Mouse (Mus musculus) embryonic facial prominence, embryonic 14.5 days (tissue): ENCODE results near the gene Tmem186. TPM values are rescaled to one million over a fixed set of nuclear protein-coding genes. Genes with fewer than 3 reads are reported as not detected.

Experiments used
- ATAC-seq: fragments of 200-750 bp; cut with Nextera tagmentation; 2 replicates; pipeline ENCODE4 v1.8.0; 2017; ENCODE audit warnings: low read depth, moderate number of reproducible peaks, moderate TSS enrichment
- DNase-seq: peaks from one replicate; pipeline ENCODE4 v3.0.0-alpha.2; 2015; ENCODE audit warnings: low spot score
- H3K27ac ChIP-seq: fragments of 300-500 bp; sonication (generic); replicated peaks from 2 replicates; pipeline ENCODE4 v1.5.1; 2014; ENCODE audit warnings: low read depth, mild to moderate bottlenecking, low read length, moderate library complexity
- H3K27me3 ChIP-seq: fragments of 300-500 bp; sonication (generic); replicated peaks from 2 replicates; pipeline ENCODE4 v1.6.1; 2014; ENCODE audit warnings: low read length; ENCODE audit not compliant: control insufficient read depth, insufficient read depth
- H3K36me3 ChIP-seq: fragments of 300-500 bp; sonication (generic); 2 replicates; pipeline ENCODE4 v1.6.1; 2014; ENCODE audit warnings: low read length, mixed read lengths; ENCODE audit not compliant: control insufficient read depth, insufficient read depth
- H3K4me1 ChIP-seq: fragments of 300-500 bp; sonication (generic); 2 replicates; pipeline ENCODE4 v1.6.1; 2014; ENCODE audit warnings: antibody characterized with exemption, low read length; ENCODE audit not compliant: control insufficient read depth, insufficient read depth
- H3K4me2 ChIP-seq: fragments of 300-500 bp; sonication (generic); 2 replicates; pipeline ENCODE4 v1.6.1; 2014; ENCODE audit warnings: low read depth, mild to moderate bottlenecking, low read length, moderate library complexity, mixed read lengths
- H3K4me3 ChIP-seq: fragments of 300-500 bp; sonication (generic); 2 replicates; pipeline ENCODE4 v1.5.1; 2014; ENCODE audit warnings: low read depth, mild to moderate bottlenecking, low read length
- H3K9ac ChIP-seq: fragments of 300-500 bp; sonication (generic); 2 replicates; pipeline ENCODE4 v1.6.1; 2014; ENCODE audit warnings: low read depth, mild to moderate bottlenecking, low read length, moderate library complexity, mixed read lengths
- H3K9me3 ChIP-seq: fragments of 300-500 bp; sonication (generic); 2 replicates; pipeline ENCODE4 v1.6.1; 2016; ENCODE audit warnings: low read length; ENCODE audit not compliant: control insufficient read depth
- WGBS: fragments of 180-500 bp; shearing (Covaris S2); extraction: QIAGEN DNeasy Blood & Tissue Kit; methylation state at CpG from one replicate; pipeline ENCODE4 v1.1.7; 2014; 5-methylcytosine and 5-hydroxymethylcytosine counted together
- polyA plus RNA-seq: library from polyadenylated mRNA; unstranded; fragments of >200 nt; fragmentation: Nextera tagmentation; extraction: Ambion mirVana; gene quantifications from 2 replicates; pipeline ENCODE4 v1.2.1, GENCODE M21; 2014

The Tmem186 gene
- polyA plus RNA-seq, 1 experiment from 2014 or later, result 11.4 TPM

DNA sequence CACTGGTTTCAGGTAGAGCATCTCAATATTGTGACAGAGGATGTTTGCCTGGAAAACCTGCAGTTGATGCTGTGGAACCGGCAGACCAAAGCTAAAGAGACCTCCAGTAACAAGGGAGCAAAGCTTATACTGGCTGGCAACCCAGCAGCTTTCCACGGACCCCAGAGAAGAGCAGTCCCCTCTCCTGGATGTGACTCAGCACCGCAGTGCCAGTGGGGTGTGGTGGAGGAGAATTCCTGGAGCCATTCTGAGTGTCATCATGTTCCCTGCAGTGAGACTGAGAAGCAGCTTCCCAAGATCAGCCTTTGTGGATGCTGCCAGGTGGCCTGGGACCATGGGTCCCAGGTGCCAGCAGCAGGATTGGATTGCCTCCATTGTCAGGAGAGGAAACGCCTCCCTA is 24.5 kb downstream of the Tmem186 start:
- ATAC-seq, result no peak

DNA sequence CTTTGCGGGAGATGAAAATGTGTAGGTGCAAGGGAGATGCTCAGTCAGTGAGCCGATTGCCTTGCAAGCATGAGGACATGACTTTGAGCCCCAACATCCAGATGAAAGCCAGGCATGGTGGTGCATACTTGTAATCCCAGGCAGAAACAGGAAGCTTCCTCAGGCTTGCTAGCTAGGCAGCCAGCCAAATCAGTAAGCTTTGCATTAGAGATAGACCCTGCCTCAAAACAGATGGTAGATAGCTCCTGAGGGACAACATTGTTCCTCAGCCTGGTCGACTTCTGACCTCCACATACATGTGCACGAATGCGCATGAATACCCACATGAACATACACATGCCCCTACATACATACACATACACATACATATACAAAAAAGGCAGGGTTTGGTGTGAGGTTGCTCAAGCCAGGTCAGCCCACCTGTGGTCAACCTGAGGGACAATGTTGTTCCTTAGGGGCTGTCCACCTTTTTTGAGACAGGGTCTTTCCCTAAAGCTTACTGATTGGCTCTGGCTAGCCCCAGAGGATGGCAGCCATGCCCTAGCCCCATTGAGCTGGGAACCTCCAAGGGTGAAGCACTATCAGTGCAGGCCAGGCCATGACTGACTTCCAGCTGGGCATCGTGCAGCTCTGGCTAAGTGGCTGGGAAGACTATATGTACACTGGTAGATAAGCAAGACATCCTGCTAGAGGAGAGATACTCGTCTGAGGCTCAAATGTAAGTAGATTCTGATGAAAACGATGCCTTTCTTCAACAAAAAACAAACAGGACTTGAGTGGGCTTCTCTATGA is 25.1 kb downstream of the Tmem186 start:
- peaks cover 16% of the 10 kb centered on the region for H3K36me3 ChIP-seq
- H3K9ac ChIP-seq, result no peak overlapping the region
- no peaks in the 10 kb centered on the region for H3K4me1 ChIP-seq
- no peak for DNase-seq
- ATAC-seq, result no peak
- H3K27me3 ChIP-seq, result no peaks in the 10 kb centered on the region
- no peak overlapping the region for H3K27ac ChIP-seq
- no peak overlapping the region for H3K4me3 ChIP-seq
- H3K9me3 ChIP-seq, result no peaks in the 10 kb centered on the region
- WGBS, result 82% methylated on average over 8 of the region's 8 CpGs
- H3K4me2 ChIP-seq, result no peak overlapping the region

More for the DNA sequence above, 24.5 kb downstream of the Tmem186 start:
- Histone ChIP-seq H3K27ac (no peak overlapping the region), H3K4me1 (no peaks in the 10 kb centered on the region), H3K4me3 (no peak overlapping the region), H3K9ac (no peak overlapping the region), H3K4me2 (no peak overlapping the region), H3K9me3 (no peaks in the 10 kb centered on the region), H3K36me3 (peaks cover 16% of the 10 kb centered on the region), H3K27me3 (no peaks in the 10 kb centered on the region)
- no peak for DNase-seq
- 81% methylated on average over 4 of the region's 4 CpGs for WGBS

DNA sequence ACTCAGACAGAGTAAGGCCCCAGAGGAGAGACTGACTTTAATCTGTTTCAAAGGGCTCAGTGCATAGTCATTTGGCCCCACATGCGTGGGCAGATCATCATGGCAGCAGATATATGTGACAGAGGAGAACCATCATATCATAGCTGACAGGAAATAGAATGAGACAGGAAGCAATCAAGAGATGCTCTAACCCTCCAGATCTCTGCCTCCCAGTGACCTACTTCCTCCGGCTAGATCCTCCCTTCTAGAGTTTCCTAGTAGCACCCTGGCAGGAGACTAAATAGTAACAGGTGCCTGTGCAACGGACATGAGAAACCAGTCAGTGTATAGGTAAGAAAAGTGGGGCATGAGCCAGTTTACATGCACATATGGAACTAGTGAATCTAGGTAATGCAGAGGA is 27.1 kb downstream of the Tmem186 start:
- H3K9ac ChIP-seq, result no peak overlapping the region
- H3K4me2 ChIP-seq, result no peak overlapping the region
- H3K9me3 ChIP-seq, result no peaks in the 10 kb centered on the region
- H3K27me3 ChIP-seq, result no peaks in the 10 kb centered on the region
- H3K4me3 ChIP-seq, result no peak overlapping the region
- peaks cover 19% of the 10 kb centered on the region for H3K36me3 ChIP-seq
- no peaks in the 10 kb centered on the region for H3K4me1 ChIP-seq
- DNase-seq (no peak), ATAC-seq (no peak)
- H3K27ac ChIP-seq, result no peak overlapping the region
- WGBS, result 42% methylated on average over 3 of the region's 3 CpGs

DNA sequence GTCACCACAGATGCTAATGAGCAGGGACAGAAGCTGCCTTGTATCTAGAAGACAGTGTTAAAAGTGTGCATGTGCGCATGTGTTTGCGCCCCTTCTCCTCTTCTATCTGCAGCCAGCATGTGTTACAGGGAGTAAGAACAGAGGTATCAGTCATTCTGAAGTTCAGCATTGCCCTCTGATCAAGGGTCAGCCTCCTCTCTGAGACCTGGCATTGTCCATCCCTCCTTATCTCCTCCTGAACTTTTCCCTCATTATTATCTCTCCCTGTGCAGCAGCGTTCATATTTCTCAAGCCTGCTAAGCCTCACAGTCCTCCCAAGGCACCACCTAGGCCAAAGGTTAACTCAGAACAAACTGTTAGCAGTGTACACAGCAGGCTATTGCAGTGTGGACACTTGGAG is 33.7 kb downstream of the Tmem186 start:
- Histone ChIP-seq H3K27me3 (no peaks in the 10 kb centered on the region), H3K9ac (no peak overlapping the region), H3K27ac (no peak overlapping the region), H3K9me3 (no peaks in the 10 kb centered on the region), H3K4me2 (no peak overlapping the region), H3K4me1 (no peaks in the 10 kb centered on the region), H3K4me3 (no peak overlapping the region), H3K36me3 (peaks cover 21% of the 10 kb centered on the region)
- ATAC-seq (no peak), DNase-seq (no peak)
- WGBS, result 78% methylated on average over 3 of the region's 3 CpGs

DNA sequence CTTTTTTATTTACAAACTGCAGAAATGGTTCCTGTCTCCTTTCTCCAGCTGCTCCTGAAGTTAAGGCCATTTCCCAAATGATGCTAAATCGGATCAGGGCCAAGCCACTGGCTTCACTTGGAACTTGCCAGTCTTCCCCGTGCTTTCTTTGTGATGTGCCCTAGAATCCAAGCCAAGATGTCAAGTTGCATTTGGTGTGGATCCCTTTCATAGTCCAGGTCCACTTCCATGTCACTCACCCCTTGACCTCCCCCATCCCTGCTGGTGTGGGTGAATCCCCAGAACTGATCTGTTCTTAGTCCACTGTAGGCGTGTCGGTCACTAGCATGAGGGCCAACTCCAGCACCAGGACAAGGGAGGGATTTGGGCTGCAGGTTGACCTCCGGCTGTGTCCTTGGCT is 40.0 kb downstream of the Tmem186 start:
- 76% methylated on average over 5 of the region's 5 CpGs for WGBS
- H3K27ac ChIP-seq, result no peak overlapping the region
- H3K9me3 ChIP-seq, result no peaks in the 10 kb centered on the region
- H3K27me3 ChIP-seq, result no peaks in the 10 kb centered on the region
- DNase-seq, result no peak
- 0 out of 2 replicates have a peak, but pooled peaks cover 10% of the 10 kb centered on the region for H3K36me3 ChIP-seq
- no peak overlapping the region for H3K4me2 ChIP-seq
- no peak overlapping the region for H3K4me3 ChIP-seq
- no peaks in the 10 kb centered on the region for H3K4me1 ChIP-seq
- no peak overlapping the region for H3K9ac ChIP-seq
- no peak for ATAC-seq

DNA sequence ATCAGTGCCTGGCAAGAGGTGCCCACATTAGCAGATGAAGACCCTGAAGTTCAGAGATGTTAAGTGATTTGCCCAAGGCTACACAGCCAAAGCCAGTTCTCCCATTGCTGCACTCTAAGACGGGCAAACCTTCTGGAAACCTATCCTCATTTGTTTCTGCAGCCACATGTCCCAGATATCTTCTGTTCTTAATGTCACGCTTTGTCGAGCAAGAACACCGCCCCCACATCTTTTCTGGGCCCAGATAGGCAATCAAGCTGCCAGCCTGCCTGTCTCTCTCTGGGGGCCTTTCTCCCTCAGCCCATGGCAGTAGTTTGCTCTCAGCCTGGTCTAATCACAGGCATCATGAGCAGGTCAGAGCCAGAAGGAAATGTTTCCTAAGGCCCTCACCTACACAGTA is 41.2 kb downstream of the Tmem186 start:
- Histone ChIP-seq H3K27me3 (no peaks in the 10 kb centered on the region), H3K4me3 (no peak overlapping the region), H3K9ac (no peak overlapping the region), H3K4me2 (no peak overlapping the region), H3K4me1 (no peaks in the 10 kb centered on the region), H3K9me3 (no peaks in the 10 kb centered on the region), H3K36me3 (no peaks in the 10 kb centered on the region), H3K27ac (no peak overlapping the region)
- 69% methylated on average over 4 of the region's 4 CpGs for WGBS
- ATAC-seq, result no peak
- no peak for DNase-seq

DNA sequence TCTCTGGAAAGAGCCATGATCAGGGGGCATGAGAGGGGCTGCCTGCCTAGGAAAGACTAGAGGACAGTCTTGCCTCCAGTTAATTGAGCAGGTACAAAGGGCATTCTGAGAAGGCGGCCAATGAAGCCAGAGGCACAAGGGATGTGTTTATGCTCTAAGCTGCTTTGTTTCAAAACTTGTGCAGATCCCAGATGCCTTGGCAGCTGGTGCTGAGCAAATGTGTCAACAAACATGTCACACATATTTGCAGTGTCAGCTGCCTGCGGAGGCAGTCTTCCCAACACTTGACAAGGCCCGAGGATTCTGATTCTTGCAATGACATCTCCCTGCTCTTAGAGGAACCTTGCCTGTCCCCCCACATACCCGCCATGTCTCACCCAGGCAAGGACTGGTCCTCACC is 42.1 kb downstream of the Tmem186 start:
- Histone ChIP-seq H3K4me1 (no peaks in the 10 kb centered on the region), H3K36me3 (no peaks in the 10 kb centered on the region), H3K4me3 (no peak overlapping the region), H3K9ac (no peak overlapping the region), H3K9me3 (no peaks in the 10 kb centered on the region), H3K4me2 (no peak overlapping the region), H3K27ac (no peak overlapping the region), H3K27me3 (no peaks in the 10 kb centered on the region)
- DNase-seq (peak; percentile 64), ATAC-seq (no peak)
- 57% methylated on average over 4 of the region's 4 CpGs for WGBS

DNA sequence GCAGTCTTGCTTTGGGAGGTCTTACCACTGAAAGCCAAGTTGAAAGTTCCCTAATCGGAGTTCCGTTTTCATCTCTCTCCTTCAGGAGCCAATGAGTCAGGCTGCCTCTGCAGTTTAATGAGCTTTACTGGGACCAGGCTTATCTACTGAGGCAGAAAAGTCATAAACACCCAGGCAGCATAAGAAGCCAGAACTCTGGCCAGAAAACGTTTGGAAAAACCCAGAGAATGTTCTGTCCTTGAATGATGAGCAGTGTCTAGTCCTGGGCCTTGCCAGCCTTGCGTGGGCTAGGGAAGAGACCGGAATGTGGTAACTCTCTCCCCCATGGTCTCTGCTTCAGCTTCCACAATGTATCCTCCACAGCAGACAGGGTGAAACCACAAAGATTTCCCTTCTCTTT is 52.5 kb downstream of the Tmem186 start:
- Histone ChIP-seq H3K27me3 (no peaks in the 10 kb centered on the region), H3K4me2 (no peak overlapping the region), H3K36me3 (peaks cover 38% of the 10 kb centered on the region), H3K27ac (no peak overlapping the region), H3K9me3 (0 out of 2 replicates have a peak, but pooled peaks cover 4% of the 10 kb centered on the region), H3K4me3 (no peak overlapping the region), H3K4me1 (no peaks in the 10 kb centered on the region), H3K9ac (no peak overlapping the region)
- DNase-seq (no peak), ATAC-seq (no peak)
- 90% methylated on average over 5 of the region's 5 CpGs for WGBS

DNA sequence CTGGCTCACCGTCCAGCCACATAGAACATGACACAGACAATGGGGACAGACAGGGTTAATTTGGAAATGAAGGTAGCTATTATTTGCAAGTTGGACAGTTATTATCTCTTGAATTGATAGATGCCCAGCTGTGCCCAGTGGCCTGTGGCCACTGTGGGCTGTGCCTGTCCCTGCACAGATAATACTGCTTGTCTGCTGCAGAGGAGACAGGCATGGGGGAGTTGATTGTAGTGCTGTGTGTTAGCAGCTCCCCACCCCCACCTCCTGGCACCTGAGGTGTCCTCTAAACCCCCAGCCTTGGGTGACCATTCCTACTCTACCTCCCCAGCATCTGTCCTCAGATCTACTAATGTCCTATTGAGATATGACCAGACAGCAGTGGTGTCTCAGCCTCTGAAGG is 53.3 kb downstream of the Tmem186 start:
- ATAC-seq, result no peak
- Histone ChIP-seq H3K9ac (no peak overlapping the region), H3K4me2 (no peak overlapping the region), H3K4me1 (no peaks in the 10 kb centered on the region), H3K9me3 (0 out of 2 replicates have a peak, but pooled peaks cover 4% of the 10 kb centered on the region), H3K4me3 (no peak overlapping the region), H3K27me3 (no peaks in the 10 kb centered on the region), H3K27ac (no peak overlapping the region), H3K36me3 (peaks cover 32% of the 10 kb centered on the region)
- 83% methylated on average over 1 of the region's 1 CpGs for WGBS
- DNase-seq, result no peak
